Mouse (Mus musculus): ENCODE measurements at regions not wholly inside any gene's neighbourhood (a gene's known extent, or its start where the extent isn't known, plus 50 kb on each side); places are given as distances from the start of the nearest gene placed in this dataset.
"Not testable (repeated sequence)": the region's sequence is repeated elsewhere in the genome, so short reads cannot be mapped to it uniquely, and the experiment has no call there.

GRCm38 (mm10) chr1:128498042-128498772, 81.0 kb upstream of the Dars start:
- 36% methylated on average over 9 of the region's 9 CpGs for WGBS
- DNase-seq (ENCODE audit: low spot score) (no peak), ATAC-seq (ENCODE audit: low FRiP score, low TSS enrichment) (no peak)
- Histone ChIP-seq H3K4me2 (replicated peaks; ENCODE audit: low read depth) (no peak overlapping the region), H3K27me3 (ENCODE audit: control insufficient read depth, insufficient read depth, low read length) (no peaks in the 10 kb centered on the region), H3K27ac (replicated peaks) (no peak overlapping the region), H3K36me3 (ENCODE audit: control insufficient read depth, insufficient read depth, low read length) (no peaks in the 10 kb centered on the region), H3K4me3 (ENCODE audit: low read depth, low read length) (no peak overlapping the region), H3K9ac (ENCODE audit: low read length) (no peak overlapping the region), H3K4me1 (replicated peaks; ENCODE audit: control insufficient read depth, insufficient read depth) (no peaks in the 10 kb centered on the region), H3K9me3 (ENCODE audit: control insufficient read depth, low read length) (no peaks in the 10 kb centered on the region)
- TF ChIP-seq EP300 (optimal IDR thresholded peaks at IDR 0.05) = no peak
- TF ChIP-seq CTCF (IDR thresholded peaks at IDR 0.05; ENCODE audit: low read depth) = no peak

- WGBS = 92% methylated on average over 2 of the region's 2 CpGs
- TF ChIP-seq EP300 (optimal IDR thresholded peaks at IDR 0.05) (no peak), CTCF (IDR thresholded peaks at IDR 0.05; ENCODE audit: low read depth) (no peak)
- no peak overlapping the region for H3K4me3 ChIP-seq (ENCODE audit: low read depth, low read length)
- H3K4me1 ChIP-seq (replicated peaks; ENCODE audit: control insufficient read depth, insufficient read depth) = no peaks in the 10 kb centered on the region
- no peaks in the 10 kb centered on the region for H3K27me3 ChIP-seq (ENCODE audit: control insufficient read depth, insufficient read depth, low read length)
- no peak overlapping the region for H3K4me2 ChIP-seq (replicated peaks; ENCODE audit: low read depth)
- no peak overlapping the region for H3K27ac ChIP-seq (replicated peaks)
- DNase-seq (ENCODE audit: low spot score) (no peak), ATAC-seq (ENCODE audit: low FRiP score, low TSS enrichment) (no peak)
- H3K9ac ChIP-seq (ENCODE audit: low read length) = no peak overlapping the region
- H3K9me3 ChIP-seq (ENCODE audit: control insufficient read depth, low read length) = no peaks in the 10 kb centered on the region
- no peaks in the 10 kb centered on the region for H3K36me3 ChIP-seq (ENCODE audit: control insufficient read depth, insufficient read depth, low read length)
Observed at GRCm38 (mm10) chr1:128492251-128492650, 75.1 kb upstream of the Dars start.

- H3K4me2 ChIP-seq (replicated peaks; ENCODE audit: low read depth); H3K9ac ChIP-seq (ENCODE audit: low read length); H3K9me3 ChIP-seq (ENCODE audit: control insufficient read depth, low read length); DNase-seq (ENCODE audit: low spot score); H3K27me3 ChIP-seq (ENCODE audit: control insufficient read depth, insufficient read depth, low read length); ATAC-seq (ENCODE audit: low FRiP score, low TSS enrichment); H3K4me1 ChIP-seq (replicated peaks; ENCODE audit: control insufficient read depth, insufficient read depth); H3K27ac ChIP-seq (replicated peaks); H3K36me3 ChIP-seq (ENCODE audit: control insufficient read depth, insufficient read depth, low read length); H3K4me3 ChIP-seq (ENCODE audit: low read depth, low read length): not testable (repeated sequence)
- 64% methylated on average over 3 of the region's 4 CpGs for WGBS
Observed at GRCm38 (mm10) chr1:128487181-128487580, 70.0 kb upstream of the Dars start.

GRCm38 (mm10) chr1:128478376-128478775, 61.2 kb upstream of the Dars start:
- TF ChIP-seq CTCF (IDR thresholded peaks at IDR 0.05; ENCODE audit: low read depth) = no peak
- TF ChIP-seq EP300 (optimal IDR thresholded peaks at IDR 0.05) = no peak
- no peak overlapping the region for H3K4me2 ChIP-seq (replicated peaks; ENCODE audit: low read depth)
- ATAC-seq (ENCODE audit: low FRiP score, low TSS enrichment) (no peak), DNase-seq (ENCODE audit: low spot score) (no peak)
- H3K9me3 ChIP-seq (ENCODE audit: control insufficient read depth, low read length) = no peaks in the 10 kb centered on the region
- 75% methylated on average over 6 of the region's 6 CpGs for WGBS
- H3K4me3 ChIP-seq (ENCODE audit: low read depth, low read length) = no peak overlapping the region
- H3K27me3 ChIP-seq (ENCODE audit: control insufficient read depth, insufficient read depth, low read length) = no peaks in the 10 kb centered on the region
- no peaks in the 10 kb centered on the region for H3K36me3 ChIP-seq (ENCODE audit: control insufficient read depth, insufficient read depth, low read length)
- H3K9ac ChIP-seq (ENCODE audit: low read length) = no peak overlapping the region
- H3K4me1 ChIP-seq (replicated peaks; ENCODE audit: control insufficient read depth, insufficient read depth) = no peaks in the 10 kb centered on the region
- no peak overlapping the region for H3K27ac ChIP-seq (replicated peaks)

GRCm38 (mm10) chr1:128477653-128478052, 60.5 kb upstream of the Dars start:
- H3K27ac ChIP-seq (replicated peaks) = no peak overlapping the region
- 86% methylated on average over 2 of the region's 2 CpGs for WGBS
- TF ChIP-seq CTCF (IDR thresholded peaks at IDR 0.05; ENCODE audit: low read depth) (no peak), EP300 (optimal IDR thresholded peaks at IDR 0.05) (no peak)
- H3K4me3 ChIP-seq (ENCODE audit: low read depth, low read length) = no peak overlapping the region
- DNase-seq (ENCODE audit: low spot score) (no peak), ATAC-seq (ENCODE audit: low FRiP score, low TSS enrichment) (no peak)
- no peaks in the 10 kb centered on the region for H3K27me3 ChIP-seq (ENCODE audit: control insufficient read depth, insufficient read depth, low read length)
- H3K4me2 ChIP-seq (replicated peaks; ENCODE audit: low read depth) = no peak overlapping the region
- no peak overlapping the region for H3K9ac ChIP-seq (ENCODE audit: low read length)
- H3K9me3 ChIP-seq (ENCODE audit: control insufficient read depth, low read length) = no peaks in the 10 kb centered on the region
- H3K36me3 ChIP-seq (ENCODE audit: control insufficient read depth, insufficient read depth, low read length) = no peaks in the 10 kb centered on the region
- no peaks in the 10 kb centered on the region for H3K4me1 ChIP-seq (replicated peaks; ENCODE audit: control insufficient read depth, insufficient read depth)

- Histone ChIP-seq H3K4me1 (replicated peaks; ENCODE audit: control insufficient read depth, insufficient read depth) (no peaks in the 10 kb centered on the region), H3K4me2 (replicated peaks; ENCODE audit: low read depth) (peak overlapping the region; percentile 47), H3K9me3 (ENCODE audit: control insufficient read depth, low read length) (no peaks in the 10 kb centered on the region), H3K9ac (ENCODE audit: low read length) (0 out of 2 replicates have a peak overlapping the region, but pooled peaks have one; percentile 23), H3K27ac (replicated peaks) (no peak overlapping the region), H3K4me3 (ENCODE audit: low read depth, low read length) (0 out of 2 replicates have a peak overlapping the region, but pooled peaks have one; percentile 15), H3K27me3 (ENCODE audit: control insufficient read depth, insufficient read depth, low read length) (no peaks in the 10 kb centered on the region), H3K36me3 (ENCODE audit: control insufficient read depth, insufficient read depth, low read length) (no peaks in the 10 kb centered on the region)
- TF ChIP-seq EP300 (optimal IDR thresholded peaks at IDR 0.05) = no peak
- no peak for TF ChIP-seq CTCF (IDR thresholded peaks at IDR 0.05; ENCODE audit: low read depth)
- ATAC-seq (ENCODE audit: low FRiP score, low TSS enrichment) (no peak), DNase-seq (ENCODE audit: low spot score) (no peak)
- 34% methylated on average over 15 of the region's 15 CpGs for WGBS
Observed at GRCm38 (mm10) chr1:128472713-128473230, 55.6 kb upstream of the Dars start.
